Mouse (Mus musculus): Measurements from ENCODE around the gene Psma3. TPM values are rescaled to one million over a fixed set of nuclear protein-coding genes. Genes with fewer than 3 reads are reported as not detected.
A peak's percentile ranks its signal among the peaks of the same experiment; 100 is the strongest.

The Psma3 gene
- total and polyA plus RNA-seq, 3 experiments: 295 to 304 TPM; not detected in 1

GRCm38 (mm10) chr12:71001456-71001855 is 27.0 kb downstream of the Psma3 start:
- no peak for TF ChIP-seq MAFK (IDR thresholded peaks at IDR 0.05; ENCODE audit: borderline replicate concordance, low read depth, low read length)
- no peak for TF ChIP-seq GABPA (IDR thresholded peaks at IDR 0.05; ENCODE audit: low read depth, low read length)
- no peak for TF ChIP-seq EP300 (IDR thresholded peaks at IDR 0.05; ENCODE audit: low read depth in 1 of 2, low read length in 2 of 2)
- no peak for TF ChIP-seq RAD21 (IDR thresholded peaks at IDR 0.05; ENCODE audit: low read depth, low read length)
- TF ChIP-seq NRF1 (IDR thresholded peaks at IDR 0.05; ENCODE audit: insufficient read depth, low read depth, low read length, poor library complexity, severe bottlenecking): no peak
- no peak for TF ChIP-seq ZMIZ1 (IDR thresholded peaks at IDR 0.05; ENCODE audit: low read depth, low read length)
- TF ChIP-seq ZC3H11A (IDR thresholded peaks at IDR 0.05; ENCODE audit: low read depth, low read length): no peak
- TF ChIP-seq E2F4 (IDR thresholded peaks at IDR 0.05; ENCODE audit: borderline replicate concordance, low read depth, low read length): no peak
- no peak for TF ChIP-seq HCFC1 (IDR thresholded peaks at IDR 0.05; ENCODE audit: low read depth, low read length)
- TF ChIP-seq GATA1 (IDR thresholded peaks at IDR 0.05; ENCODE audit: low read depth, low read length): no peak
- Histone ChIP-seq H3K27me3 (ENCODE audit: control insufficient read depth in 1 of 2, insufficient read depth in 2 of 2, low read length in 2 of 2) (no peaks in the 10 kb centered on the region), H3K4me3 (ENCODE audit: control insufficient read depth in 1 of 2, insufficient read depth in 1 of 2, low read depth in 2 of 2, low read length in 2 of 2) (no peak overlapping the region), H3K4me1 (ENCODE audit: control insufficient read depth in 1 of 2, insufficient read depth in 2 of 2, low read length in 2 of 2) (peaks cover 4 to 17% of the 10 kb centered on the region in 2 experiments; a peak in 3 of 4 replicates), H3K36me3 (ENCODE audit: control insufficient read depth in 1 of 2, insufficient read depth in 2 of 2, low read length in 2 of 2) (peaks cover 7 to 26% of the 10 kb centered on the region in 2 experiments; a peak in 3 of 4 replicates), H3K9me3 (replicated peaks; ENCODE audit: insufficient read depth, low read length) (no peaks in the 10 kb centered on the region), H3K79me2 (ENCODE audit: control insufficient read depth, insufficient read depth, low read length, poor library complexity) (no peaks in the 10 kb centered on the region), H3K27ac (ENCODE audit: control insufficient read depth, low read depth, low read length) (no peak overlapping the region), H3K9ac (ENCODE audit: control insufficient read depth, low read depth, low read length, poor library complexity, severe bottlenecking) (no peak overlapping the region)
- DNase-seq (ENCODE audit: low read depth, low spot score): no peak

- Histone ChIP-seq H3K36me3 (ENCODE audit: control insufficient read depth in 1 of 2, insufficient read depth in 2 of 2, low read length in 2 of 2) (peaks cover 16 to 23% of the 10 kb centered on the region in 2 experiments), H3K27me3 (ENCODE audit: control insufficient read depth in 1 of 2, insufficient read depth in 2 of 2, low read length in 2 of 2) (no peaks in the 10 kb centered on the region), H3K4me3 (ENCODE audit: control insufficient read depth in 1 of 2, insufficient read depth in 1 of 2, low read depth in 2 of 2, low read length in 2 of 2) (no peak overlapping the region), H3K27ac (ENCODE audit: control insufficient read depth, low read depth, low read length) (no peak overlapping the region), H3K4me1 (ENCODE audit: control insufficient read depth in 1 of 2, insufficient read depth in 2 of 2, low read length in 2 of 2) (peaks cover 0 to 12% of the 10 kb centered on the region in 2 experiments; a peak in 3 of 4 replicates), H3K79me2 (ENCODE audit: control insufficient read depth, insufficient read depth, low read length, poor library complexity) (no peaks in the 10 kb centered on the region), H3K9me3 (replicated peaks; ENCODE audit: insufficient read depth, low read length) (no peaks in the 10 kb centered on the region), H3K9ac (ENCODE audit: control insufficient read depth, low read depth, low read length, poor library complexity, severe bottlenecking) (no peak overlapping the region)
- peak; percentile 52 for DNase-seq (ENCODE audit: low read depth, low spot score)
- TF ChIP-seq MAFK (IDR thresholded peaks at IDR 0.05; ENCODE audit: borderline replicate concordance, low read depth, low read length) (no peak), TBP (IDR thresholded peaks at IDR 0.05; ENCODE audit: low read depth, low read length) (peak; percentile 2; the same call in 1 of the 2 replicates), ZNF384 (IDR thresholded peaks at IDR 0.05; ENCODE audit: low read depth, low read length) (peak; percentile 77)
Measured at GRCm38 (mm10) chr12:71003760-71004426, 29.5 kb downstream of the Psma3 start.

- Histone ChIP-seq H3K4me1 (ENCODE audit: control insufficient read depth in 1 of 2, insufficient read depth in 2 of 2, low read length in 2 of 2) (0 out of 4 replicates have a peak, but pooled peaks cover 0 to 4% of the 10 kb centered on the region in 2 experiments), H3K27me3 (ENCODE audit: control insufficient read depth in 1 of 2, insufficient read depth in 2 of 2, low read length in 2 of 2) (no peaks in the 10 kb centered on the region), H3K9ac (ENCODE audit: control insufficient read depth, low read depth, low read length, poor library complexity, severe bottlenecking) (no peak overlapping the region), H3K9me3 (replicated peaks; ENCODE audit: insufficient read depth, low read length) (no peaks in the 10 kb centered on the region), H3K36me3 (ENCODE audit: control insufficient read depth in 1 of 2, insufficient read depth in 2 of 2, low read length in 2 of 2) (peaks cover 16 to 27% of the 10 kb centered on the region in 2 experiments), H3K4me3 (ENCODE audit: control insufficient read depth in 1 of 2, insufficient read depth in 1 of 2, low read depth in 2 of 2, low read length in 2 of 2) (no peak overlapping the region), H3K79me2 (ENCODE audit: control insufficient read depth, insufficient read depth, low read length, poor library complexity) (peaks cover 5% of the 10 kb centered on the region; the same call in 1 of the 2 replicates), H3K27ac (ENCODE audit: control insufficient read depth, low read depth, low read length) (no peak overlapping the region)
- DNase-seq (ENCODE audit: low read depth, low spot score): no peak
- TF ChIP-seq RCOR1 (IDR thresholded peaks at IDR 0.05; ENCODE audit: low read depth, low read length) (no peak), MEF2A (IDR thresholded peaks at IDR 0.05; ENCODE audit: extremely low read depth, insufficient replicate concordance, low read depth, low read length, poor library complexity, severe bottlenecking) (no peak), MXI1 (IDR thresholded peaks at IDR 0.05; ENCODE audit: low read depth, low read length) (no peak), ETS1 (IDR thresholded peaks at IDR 0.05; ENCODE audit: low read depth, low read length) (no peak), NRF1 (IDR thresholded peaks at IDR 0.05; ENCODE audit: insufficient read depth, low read depth, low read length, poor library complexity, severe bottlenecking) (no peak), MYC (IDR thresholded peaks at IDR 0.05; ENCODE audit: low read depth, low read length) (no peak), MAZ (IDR thresholded peaks at IDR 0.05; ENCODE audit: low read depth, low read length) (no peak), NELFE (IDR thresholded peaks at IDR 0.05; ENCODE audit: low read depth, low read length) (no peak), JUND (IDR thresholded peaks at IDR 0.05; ENCODE audit: low read depth, low read length) (no peak), SIN3A (IDR thresholded peaks at IDR 0.05; ENCODE audit: low read length) (no peak), UBTF (IDR thresholded peaks at IDR 0.05; ENCODE audit: borderline replicate concordance, insufficient read depth, low read depth, low read length) (no peak), SMC3 (IDR thresholded peaks at IDR 0.05; ENCODE audit: low read depth, low read length) (no peak), CHD1 (IDR thresholded peaks at IDR 0.05; ENCODE audit: low read depth, low read length) (no peak)
Measured at GRCm38 (mm10) chr12:71006141-71006540, 31.7 kb downstream of the Psma3 start.
